Mouse (Mus musculus): ENCODE results near the gene Rpa2.
A peak's percentile ranks its signal among the peaks of the same experiment; 100 is the strongest.

The Rpa2 gene

DNA sequence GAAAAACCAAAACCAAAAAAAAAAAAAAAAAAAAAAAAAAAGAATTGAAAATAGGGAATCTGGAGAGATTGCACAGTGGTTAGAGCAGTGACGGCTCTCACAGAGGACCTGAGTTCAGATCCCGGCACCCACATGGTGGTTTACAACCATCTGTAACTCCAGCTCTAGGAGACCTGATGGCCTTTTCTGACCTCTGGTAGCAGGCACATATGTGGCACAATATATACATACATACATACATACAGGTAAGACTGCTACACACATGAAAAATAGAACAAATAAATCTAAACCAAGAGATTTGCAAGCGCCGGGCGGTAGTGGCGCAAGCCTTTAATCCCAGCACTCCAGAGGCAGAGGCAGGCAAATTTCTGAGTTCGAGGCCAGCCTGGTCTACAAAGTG is 35.7 kb downstream of the Rpa2 start:
- DNase-seq (ENCODE audit: low spot score): no peak

DNA sequence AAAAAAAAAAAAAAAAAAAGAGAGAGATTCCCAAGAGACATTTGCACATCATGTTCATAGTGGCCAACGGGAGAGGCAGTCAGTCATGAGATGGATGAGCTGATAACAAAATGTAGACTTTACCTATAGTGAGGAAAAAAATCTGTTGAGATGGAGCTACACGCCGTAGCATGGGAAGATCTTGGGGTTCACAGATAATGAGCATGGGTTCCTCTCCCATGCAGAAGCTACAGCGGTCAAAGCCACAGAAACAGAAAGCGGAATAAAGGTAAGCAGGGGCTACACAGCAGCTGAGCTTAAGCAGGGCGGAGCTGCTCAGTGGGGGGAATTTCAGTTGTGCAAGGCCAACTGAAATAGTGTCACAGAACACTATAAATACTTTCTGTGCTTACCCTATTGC is 36.2 kb downstream of the Rpa2 start:
- no peak for DNase-seq (ENCODE audit: low spot score)

DNA sequence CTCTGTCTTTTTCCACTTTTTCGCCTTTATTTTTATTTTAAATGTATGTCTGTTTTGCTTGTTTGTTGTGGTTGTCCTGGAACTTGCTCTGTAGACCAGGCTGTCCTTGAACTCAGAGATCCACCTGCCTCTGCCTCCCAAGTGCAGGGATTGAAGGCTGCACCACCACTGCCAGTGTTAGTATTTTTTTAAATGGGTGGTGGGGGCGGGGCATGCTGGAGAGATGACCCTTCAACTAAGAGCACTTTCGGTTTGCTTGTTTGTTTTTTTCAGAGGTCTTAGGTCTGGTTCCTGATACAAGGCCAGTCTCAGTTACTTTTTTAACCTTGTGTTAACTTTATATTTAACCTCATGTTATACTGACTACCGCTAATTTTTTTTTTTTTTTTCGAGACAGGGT is 37.0 kb downstream of the Rpa2 start:
- no peak for DNase-seq (ENCODE audit: low spot score)

DNA sequence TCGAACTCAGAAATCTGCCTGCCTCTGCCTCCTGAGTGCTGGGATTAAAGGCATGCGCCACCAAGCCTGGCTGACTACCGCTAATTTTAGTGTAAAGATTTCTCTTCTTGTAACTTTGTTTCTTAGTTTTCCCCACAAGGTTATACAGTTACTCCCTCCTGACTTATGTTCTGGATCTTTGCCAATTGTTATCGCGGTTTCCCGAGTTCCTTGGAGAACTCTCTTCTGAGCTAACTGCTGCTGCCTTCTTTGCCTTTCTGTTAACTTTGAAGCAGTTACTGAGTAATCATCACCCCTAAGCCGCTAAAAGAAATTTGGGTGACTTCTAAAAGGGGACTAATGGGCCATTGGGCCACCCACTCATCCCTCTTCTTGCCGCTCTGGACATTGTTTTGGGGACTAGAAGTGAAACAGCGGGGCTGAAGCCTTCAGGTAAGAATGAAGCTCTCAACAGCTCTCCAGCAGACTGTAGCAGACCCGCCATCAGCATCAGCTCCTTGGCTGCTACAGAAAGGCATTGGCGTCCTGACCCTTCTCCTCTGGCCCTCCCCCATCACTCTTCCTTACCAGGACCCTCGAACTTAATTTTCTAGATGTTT is 37.6 kb downstream of the Rpa2 start:
- no peak for DNase-seq (ENCODE audit: low spot score)

DNA sequence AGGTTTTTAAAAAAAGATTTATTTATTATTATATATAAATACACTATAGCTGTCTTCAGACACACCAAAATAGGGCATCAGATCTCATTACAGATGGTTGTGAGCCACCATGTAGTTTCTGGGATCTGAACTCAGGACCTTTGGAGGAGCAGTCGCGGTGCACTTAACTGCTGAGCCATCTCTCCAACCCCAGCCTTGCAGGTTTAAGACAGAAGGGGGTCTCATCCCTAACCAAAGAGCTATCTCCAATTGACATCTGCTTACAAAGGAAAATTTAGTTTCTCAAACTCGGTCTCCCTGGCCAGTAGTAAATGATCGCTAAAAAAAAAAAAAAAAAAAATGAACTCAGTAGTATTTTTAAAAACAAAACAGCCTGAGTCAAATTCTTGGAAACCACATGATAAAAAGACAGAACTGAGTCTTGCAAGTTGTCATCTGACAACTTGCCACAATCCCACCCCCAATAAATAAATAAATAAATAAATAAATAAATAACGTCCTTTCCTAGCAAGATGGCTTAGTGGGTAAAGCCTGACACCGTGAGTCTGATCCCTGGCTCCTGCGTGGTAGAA is 38.6 kb downstream of the Rpa2 start:
- DNase-seq (ENCODE audit: low spot score): no peak

DNA sequence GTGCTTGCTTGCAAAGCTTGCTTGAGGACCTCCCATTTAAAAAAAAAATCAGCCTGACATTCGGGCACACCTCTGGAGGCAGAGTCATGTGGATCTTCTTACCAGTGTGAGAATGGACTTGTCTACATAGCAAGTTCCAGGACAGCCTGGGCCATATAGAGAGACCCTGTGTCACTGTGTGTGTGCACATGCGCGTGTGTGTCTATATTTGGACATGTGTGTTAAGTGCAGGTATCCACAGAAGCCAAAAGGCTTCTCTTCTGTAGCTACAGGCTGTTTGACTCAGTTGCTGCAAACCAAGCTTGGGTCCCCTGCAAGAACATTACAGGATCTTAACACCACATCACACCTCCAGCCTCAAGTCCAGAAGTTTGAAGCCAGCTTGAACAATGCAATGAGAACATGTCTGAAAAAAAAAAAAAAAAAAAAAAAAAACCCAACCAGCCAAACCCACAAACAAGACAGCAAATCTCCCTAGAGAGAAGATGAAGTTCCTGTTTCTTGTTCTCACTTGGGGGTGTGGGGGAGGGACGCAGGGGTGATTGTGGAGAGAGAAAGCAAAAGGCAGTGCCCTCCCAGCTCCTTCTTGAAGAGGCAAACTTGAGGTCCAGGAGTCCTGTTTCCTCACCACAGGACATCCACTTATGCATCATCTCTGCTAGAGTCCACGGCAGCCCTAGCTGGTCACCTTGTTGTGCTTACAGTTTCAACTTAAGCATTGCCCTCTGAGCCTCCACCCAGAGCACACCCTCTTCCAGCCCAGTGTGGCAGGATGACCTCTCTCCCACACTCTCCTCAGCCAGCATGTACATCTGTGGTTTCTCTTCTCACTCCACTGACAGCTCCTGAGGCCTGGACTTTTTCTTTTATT is 39.9 kb downstream of the Rpa2 start:
- no peak for DNase-seq (ENCODE audit: low spot score)

DNA sequence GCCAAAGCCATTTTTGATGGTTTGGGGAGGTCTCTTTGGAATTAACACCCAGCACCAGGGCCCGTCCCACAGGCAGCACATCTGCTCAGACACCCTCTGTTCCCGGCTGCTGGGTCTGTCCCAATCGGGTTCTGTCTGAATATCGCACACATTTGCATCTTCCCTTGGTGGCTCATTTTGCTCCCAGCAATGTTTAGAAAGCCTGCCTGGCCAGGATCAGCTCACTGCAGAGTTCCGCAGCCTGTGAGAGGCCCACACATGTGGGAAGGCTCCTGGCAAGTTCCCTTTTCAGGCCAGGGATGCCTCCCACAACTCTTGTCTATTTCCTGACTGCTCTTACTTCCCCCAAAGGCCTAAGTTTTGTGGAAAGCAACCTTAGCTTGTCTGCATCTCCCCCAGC is 41.5 kb downstream of the Rpa2 start:
- DNase-seq (ENCODE audit: low spot score): no peak

DNA sequence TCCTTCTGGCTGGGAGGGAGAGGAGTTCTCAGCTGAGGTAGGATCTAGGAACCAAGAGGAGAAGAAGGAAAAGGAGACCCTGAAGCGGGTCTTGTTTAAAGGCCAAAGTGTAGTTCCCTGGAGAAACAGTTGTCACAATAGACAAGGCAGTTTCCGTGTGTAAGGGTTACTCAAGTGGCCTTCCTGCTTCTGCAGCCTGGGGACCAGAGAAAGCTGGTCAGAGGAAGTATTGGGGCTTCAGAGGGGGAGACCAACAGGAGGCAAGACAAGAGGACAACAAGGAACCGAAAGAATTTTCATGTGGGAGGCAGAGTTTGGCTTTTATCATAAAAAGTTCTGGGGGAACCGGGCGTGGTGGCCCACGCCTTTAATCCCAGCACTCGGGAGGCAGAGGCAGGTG is 48.3 kb downstream of the Rpa2 start:
- DNase-seq (ENCODE audit: low spot score): no peak

DNA sequence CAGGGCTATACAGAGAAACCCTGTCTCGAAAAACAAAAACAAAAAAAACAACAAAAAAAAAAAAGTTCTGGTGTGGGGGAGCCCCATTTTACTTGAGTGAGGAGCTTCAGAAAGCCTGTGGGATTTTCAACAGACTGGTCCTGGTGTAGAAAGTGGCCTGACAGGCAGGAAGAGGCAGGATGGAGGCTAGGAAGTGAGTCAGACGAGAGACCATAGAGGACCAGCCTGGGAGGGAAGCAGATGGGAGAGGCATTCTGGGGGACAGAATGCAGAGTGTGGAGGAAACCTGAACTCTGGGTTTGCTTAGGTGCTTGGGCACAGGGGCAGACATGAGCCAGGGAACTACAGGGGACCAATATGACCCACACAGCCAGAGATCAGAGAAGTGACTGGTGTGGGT is 48.7 kb downstream of the Rpa2 start:
- DNase-seq (ENCODE audit: low spot score): no peak

DNA sequence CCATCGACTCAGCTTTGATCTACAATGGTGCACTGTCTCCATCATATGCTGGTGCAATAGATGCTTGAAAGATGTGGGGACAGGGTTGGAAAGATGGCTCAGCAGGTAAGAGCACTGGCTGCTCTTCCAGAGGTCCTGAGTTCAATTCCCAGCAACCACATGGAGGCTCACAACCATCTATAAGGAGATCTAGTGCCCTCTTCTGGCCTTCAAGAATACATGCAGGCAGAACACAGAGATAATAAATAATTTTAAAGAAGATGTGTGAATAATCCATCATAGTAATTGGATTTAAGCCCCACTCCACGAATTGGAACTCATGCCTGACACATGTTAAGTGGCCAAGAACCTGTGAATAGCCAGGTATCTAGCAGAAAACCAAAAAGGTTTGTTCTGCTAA is 50.3 kb downstream of the Rpa2 start:
- DNase-seq (ENCODE audit: low spot score): no peak

DNA sequence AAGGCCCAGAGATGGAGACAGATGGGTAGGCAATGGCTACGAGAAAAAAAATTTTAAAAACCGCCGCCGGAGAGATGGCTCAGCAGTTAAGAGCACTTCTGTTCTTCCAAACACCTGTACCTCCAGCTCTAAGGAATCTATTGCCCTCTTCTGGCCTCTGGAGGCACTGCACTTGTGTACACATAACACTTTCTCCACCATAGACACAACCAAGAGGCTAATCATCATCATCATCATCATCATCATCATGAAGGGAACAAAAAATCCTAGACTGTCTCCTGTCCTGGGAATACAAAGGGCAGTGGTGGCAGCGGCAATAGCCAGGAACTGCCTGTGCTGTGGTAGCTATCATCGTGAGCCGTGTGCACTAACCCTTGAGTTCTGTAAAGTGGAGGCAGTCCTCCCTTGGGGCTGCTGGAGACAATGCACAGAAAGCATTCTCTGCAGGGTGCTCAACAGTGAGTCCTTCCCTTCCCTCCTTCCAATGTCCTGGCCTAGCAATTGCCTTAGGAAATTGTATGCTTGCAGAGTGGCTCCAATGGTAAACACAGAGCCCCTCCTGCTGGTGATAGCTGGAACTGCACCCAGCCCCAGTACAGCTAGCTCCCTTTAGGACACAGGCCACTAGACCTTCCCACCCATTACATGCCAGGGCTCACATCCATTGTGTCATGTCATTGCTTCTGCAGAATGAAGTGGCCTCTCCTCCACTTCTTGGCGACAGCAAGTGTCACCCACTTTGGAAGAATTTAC is 55.7 kb downstream of the Rpa2 start:
- DNase-seq (ENCODE audit: low spot score): peak; percentile 91

Measured in testis, postnatal 10 days (tissue).